Mouse (Mus musculus) kidney, adult 2 months (tissue): ENCODE measurements around the gene Gm7534. TPM values are rescaled to one million over a fixed set of nuclear protein-coding genes. Genes with fewer than 3 reads are reported as not detected.

Experiments
- DNase-seq: peaks from one replicate; pipeline ENCODE4 v3.0.0; 2021
- H3K27ac ChIP-seq: fragments of 200-500 bp; 2 replicates; pipeline ENCODE4 v1.5.1; 2012; ENCODE audit warnings: low read depth, low read length, control low read depth, inconsistent platforms; ENCODE audit not compliant: insufficient read depth
- H3K27me3 ChIP-seq: fragments of 200-500 bp; replicated peaks from 2 replicates; pipeline ENCODE4 v1.6.1; 2012; ENCODE audit warnings: mild to moderate bottlenecking, moderate library complexity, low read length, inconsistent platforms; ENCODE audit not compliant: control insufficient read depth, insufficient read depth
- H3K36me3 ChIP-seq: fragments of 200-500 bp; 2 replicates; pipeline ENCODE4 v1.6.1; 2012; ENCODE audit warnings: mild to moderate bottlenecking, moderate library complexity, low read length, inconsistent platforms; ENCODE audit not compliant: control insufficient read depth, insufficient read depth
- H3K4me1 ChIP-seq: fragments of 200-500 bp; 2 replicates; pipeline ENCODE4 v1.6.1; 2011; ENCODE audit warnings: low read length; ENCODE audit not compliant: control insufficient read depth, insufficient read depth
- H3K4me3 ChIP-seq: fragments of 200-500 bp; 2 replicates; pipeline ENCODE4 v1.5.1; 2011; ENCODE audit warnings: mild to moderate bottlenecking, low read depth, low read length, control low read depth; ENCODE audit not compliant: insufficient read depth
- CTCF ChIP-seq: fragments of 200-500 bp; conservative IDR thresholded peaks from 2 replicates; pipeline ENCODE4 v1.5.1; 2011; ENCODE audit warnings: low read depth, mild to moderate bottlenecking, control low read depth, low read length, moderate library complexity, mixed read lengths; ENCODE audit not compliant: insufficient read depth, insufficient read length
- POLR2A ChIP-seq: fragments of 200-500 bp; IDR thresholded peaks from one replicate; pipeline ENCODE4 v1.6.1; 2011; ENCODE audit warnings: low read depth, low read length, control low read depth
- WGBS: fragments of 180-500 bp; shearing (Covaris S2); methylation state at CpG from one replicate; pipeline ENCODE4 v1.1.7; 2018; 5-methylcytosine and 5-hydroxymethylcytosine counted together
- polyA plus RNA-seq: library from polyadenylated mRNA; depleted of rRNA; stranded (reverse); fragments of >200 nt; gene quantifications from 2 replicates; pipeline ENCODE4 v1.2.3, GENCODE M21; 2012

Gene Gm7534
- polyA plus RNA-seq, 1 experiment, result not detected

DNA sequence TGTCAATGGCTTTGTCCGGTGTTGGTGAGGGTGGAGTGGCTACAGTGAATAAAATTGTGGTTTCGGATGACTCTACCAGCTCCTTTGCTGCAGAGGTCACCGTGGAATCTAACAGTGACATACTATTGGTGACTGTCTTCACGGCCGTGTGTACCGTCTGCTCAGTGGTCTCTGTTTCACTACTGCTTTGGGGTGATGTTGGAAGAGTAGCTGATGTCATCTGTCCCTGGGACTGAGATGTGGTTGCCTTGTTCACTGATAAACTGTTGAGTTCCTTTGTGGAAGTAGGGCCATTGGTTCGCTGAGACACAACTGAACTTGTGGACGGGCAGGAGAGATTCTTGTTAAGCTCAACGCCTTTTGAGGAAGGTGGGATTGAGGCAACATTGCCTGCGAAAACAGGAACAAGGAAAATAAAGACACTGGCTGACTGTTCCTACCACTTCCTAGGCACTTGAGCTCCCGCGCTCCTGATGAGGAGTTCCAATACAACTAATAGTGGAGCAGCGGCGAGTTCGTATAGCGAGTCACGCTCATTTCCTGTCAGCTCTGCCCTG, 614 bp upstream of the Gm7534 start:
- H3K27me3 ChIP-seq, result no peaks in the 10 kb centered on the region
- no peak for DNase-seq
- no peak overlapping the region for H3K4me3 ChIP-seq
- H3K4me1 ChIP-seq, result no peaks in the 10 kb centered on the region
- WGBS, result 77% methylated on average over 17 of the region's 17 CpGs
- no peak overlapping the region for H3K27ac ChIP-seq
- TF ChIP-seq CTCF (no peak), POLR2A (no peak)
- H3K36me3 ChIP-seq, result no peaks in the 10 kb centered on the region

DNA sequence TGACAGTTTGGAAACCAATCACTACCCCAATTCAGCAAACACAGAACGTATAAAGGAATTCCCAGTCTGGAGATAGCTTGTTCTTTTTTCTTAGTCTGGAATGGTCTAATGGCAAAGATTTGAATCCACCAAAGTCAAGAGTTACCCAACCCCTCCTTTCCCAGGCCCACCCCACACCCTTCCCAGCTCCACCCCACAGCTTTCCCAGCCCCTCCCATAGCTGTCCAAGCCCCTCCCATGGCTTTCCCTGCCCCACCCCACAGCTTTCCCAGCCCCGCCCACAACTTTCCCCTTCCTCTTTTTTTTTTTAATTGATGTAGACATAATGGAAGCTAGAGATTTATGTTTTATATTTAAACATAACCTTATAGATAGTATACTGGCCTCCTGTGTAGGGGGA, 3.4 kb downstream of the Gm7534 start:
- Histone ChIP-seq H3K4me1 (no peaks in the 10 kb centered on the region), H3K27ac (no peak overlapping the region), H3K36me3 (no peaks in the 10 kb centered on the region), H3K27me3 (no peaks in the 10 kb centered on the region), H3K4me3 (no peak overlapping the region)
- DNase-seq, result no peak
- TF ChIP-seq POLR2A (no peak), CTCF (no peak)
- 94% methylated on average over 2 of the region's 2 CpGs for WGBS

DNA sequence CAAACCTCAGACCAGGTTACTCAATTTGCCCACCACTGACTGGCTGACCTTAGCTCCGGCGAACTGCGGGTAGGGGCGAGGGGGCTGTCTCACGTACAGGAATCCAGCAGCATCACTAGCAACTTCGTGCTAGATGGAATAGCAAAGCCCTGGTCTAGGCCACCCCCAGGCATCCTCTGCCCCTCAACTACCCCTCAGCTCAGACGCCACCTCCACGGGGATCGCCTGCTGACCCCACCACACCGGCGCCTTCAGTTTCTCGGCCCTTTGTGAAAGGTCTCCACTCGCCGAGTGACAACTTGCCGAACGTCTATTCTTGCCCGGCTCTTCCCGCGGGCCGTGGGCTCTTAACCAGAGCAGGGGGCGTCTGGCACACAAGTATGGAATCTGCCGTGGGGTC, 16.5 kb downstream of the Gm7534 start:
- TF ChIP-seq POLR2A (no peak), CTCF (no peak)

DNA sequence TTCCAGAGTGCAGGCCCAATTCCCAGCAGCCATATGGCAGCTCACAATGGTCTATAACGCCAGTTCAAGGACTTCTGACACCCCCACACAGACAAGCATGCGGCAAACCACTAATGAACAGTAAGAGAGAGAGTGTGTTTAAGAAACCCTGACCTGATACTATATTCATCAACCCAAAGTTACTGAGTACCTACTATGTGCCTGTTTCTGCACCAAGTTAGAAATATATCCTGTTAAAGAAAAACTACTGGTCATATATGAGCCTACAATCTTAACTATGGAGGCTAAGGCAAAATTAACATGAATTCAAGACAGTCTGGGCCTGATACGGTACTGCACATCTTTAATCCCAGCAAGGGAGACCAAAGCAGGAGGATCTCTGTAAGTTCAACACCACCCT, 17.2 kb downstream of the Gm7534 start:
- H3K27ac ChIP-seq, result no peak overlapping the region
- 80% methylated on average over 3 of the region's 3 CpGs for WGBS
- H3K36me3 ChIP-seq, result no peaks in the 10 kb centered on the region
- no peak overlapping the region for H3K4me3 ChIP-seq
- no peak for DNase-seq
- H3K27me3 ChIP-seq, result no peaks in the 10 kb centered on the region
- TF ChIP-seq POLR2A, result no peak
- no peak for TF ChIP-seq CTCF
- H3K4me1 ChIP-seq, result peaks cover 5% of the 10 kb centered on the region; the same call in 1 of the 2 replicates

More for the DNA sequence above, 16.5 kb downstream of the Gm7534 start:
- no peaks in the 10 kb centered on the region for H3K27me3 ChIP-seq
- WGBS, result 3% methylated on average over 22 of the region's 22 CpGs
- peaks cover 5% of the 10 kb centered on the region; the same call in 1 of the 2 replicates for H3K4me1 ChIP-seq
- H3K36me3 ChIP-seq, result no peaks in the 10 kb centered on the region
- H3K4me3 ChIP-seq, result peak overlapping the region; percentile 91
- DNase-seq, result no peak
- H3K27ac ChIP-seq, result 0 out of 2 replicates have a peak overlapping the region, but pooled peaks have one; percentile 41

DNA sequence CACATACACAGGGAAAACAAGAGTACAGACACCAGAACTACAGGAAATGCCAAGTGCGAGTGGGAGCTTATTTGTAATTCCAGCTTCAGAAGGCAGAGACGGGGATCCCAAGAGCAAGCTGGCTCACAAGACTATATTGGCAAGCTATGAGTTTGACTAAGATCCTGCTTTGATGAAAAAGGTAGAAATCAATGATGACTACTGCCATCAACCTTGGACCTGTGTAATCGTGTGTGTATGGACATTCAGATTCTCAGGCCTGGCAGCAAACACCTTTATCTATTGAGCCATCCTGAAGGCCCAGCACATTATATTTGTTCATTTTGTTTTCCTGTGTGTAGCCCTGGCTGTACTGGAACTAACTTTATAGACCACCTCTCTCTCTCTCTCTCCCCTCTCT, 19.1 kb downstream of the Gm7534 start:
- no peak overlapping the region for H3K27ac ChIP-seq
- 61% methylated on average over 3 of the region's 3 CpGs for WGBS
- no peak for TF ChIP-seq POLR2A
- no peak for TF ChIP-seq CTCF

DNA sequence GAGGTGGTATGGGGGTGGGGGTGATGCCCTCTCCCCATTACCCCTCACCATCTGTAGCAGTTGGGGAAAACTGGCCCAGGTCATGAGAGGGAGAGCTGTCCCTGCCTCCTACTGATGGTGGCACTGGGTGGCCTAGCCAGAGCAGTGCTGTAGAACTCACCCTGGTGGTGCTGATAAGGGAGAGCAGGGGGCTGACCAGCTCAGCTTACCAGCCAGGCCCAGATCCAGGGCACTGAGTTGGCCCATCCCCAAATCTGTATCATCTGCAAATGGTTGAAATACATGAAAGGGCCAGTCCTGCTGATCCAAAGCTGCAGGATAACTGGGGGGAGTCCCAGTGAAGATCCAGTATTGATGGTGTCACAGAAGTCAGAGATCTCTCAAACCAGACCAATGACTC, 21.0 kb downstream of the Gm7534 start:
- H3K27me3 ChIP-seq, result no peaks in the 10 kb centered on the region
- DNase-seq, result no peak

More for the DNA sequence above, 19.1 kb downstream of the Gm7534 start:
- H3K4me3 ChIP-seq, result no peak overlapping the region
- no peaks in the 10 kb centered on the region for H3K36me3 ChIP-seq
- no peaks in the 10 kb centered on the region for H3K27me3 ChIP-seq
- H3K4me1 ChIP-seq, result peaks cover 5% of the 10 kb centered on the region; the same call in 1 of the 2 replicates
- DNase-seq, result no peak

DNA sequence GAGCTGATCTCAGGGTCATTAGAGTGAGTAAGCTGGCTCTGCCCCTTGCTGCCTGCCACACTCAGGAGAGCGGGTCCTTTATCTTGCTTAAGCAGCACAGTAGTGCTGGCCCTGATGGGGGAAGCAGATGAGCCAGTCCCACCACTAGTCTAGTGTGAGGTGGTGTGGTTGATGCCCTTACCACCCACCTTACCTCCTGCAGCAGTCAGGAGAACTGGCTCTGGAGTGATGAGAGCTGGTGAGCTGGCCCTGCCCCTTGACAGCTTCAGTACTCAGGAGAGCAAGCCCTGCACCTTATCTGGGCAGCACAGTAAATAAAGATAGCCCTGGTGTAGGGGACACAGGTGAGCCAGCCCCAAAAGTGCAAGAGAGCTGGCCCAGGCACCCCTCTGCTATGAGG, 21.7 kb downstream of the Gm7534 start:
- H3K36me3 ChIP-seq, result no peaks in the 10 kb centered on the region
- H3K4me1 ChIP-seq, result peaks cover 4% of the 10 kb centered on the region; the same call in 1 of the 2 replicates
- no peak overlapping the region for H3K4me3 ChIP-seq
- TF ChIP-seq POLR2A (no peak), CTCF (no peak)
- no peak for DNase-seq
- no peaks in the 10 kb centered on the region for H3K27me3 ChIP-seq
- no peak overlapping the region for H3K27ac ChIP-seq
- WGBS, result 96% methylated on average over 1 of the region's 1 CpGs

More for the DNA sequence above, 21.0 kb downstream of the Gm7534 start:
- TF ChIP-seq CTCF, result no peak
- Histone ChIP-seq H3K36me3 (no peaks in the 10 kb centered on the region), H3K4me1 (peaks cover 5% of the 10 kb centered on the region; the same call in 1 of the 2 replicates), H3K27ac (no peak overlapping the region), H3K4me3 (no peak overlapping the region)

DNA sequence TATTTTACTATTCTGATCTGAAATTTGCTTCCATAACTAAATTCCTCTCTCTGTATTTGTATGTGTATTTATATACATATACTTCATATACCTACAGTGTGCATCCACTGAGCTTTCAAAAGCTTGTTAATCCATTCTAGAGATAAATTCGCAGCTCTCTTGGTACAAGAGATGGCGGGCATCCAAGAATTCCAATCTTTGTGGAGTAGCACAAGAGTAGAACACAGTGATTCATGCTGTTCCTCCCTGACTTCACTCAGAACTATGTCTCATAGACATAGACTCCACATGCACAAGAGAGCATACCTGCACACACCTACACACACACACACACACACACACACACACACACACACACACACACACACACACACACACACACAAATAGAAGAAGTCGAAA, 30.4 kb downstream of the Gm7534 start:
- TF ChIP-seq POLR2A (no peak), CTCF (no peak)
- DNase-seq, result no peak
- H3K36me3 ChIP-seq, result no peaks in the 10 kb centered on the region
- H3K4me3 ChIP-seq, result no peak overlapping the region
- no peaks in the 10 kb centered on the region for H3K27me3 ChIP-seq
- no peaks in the 10 kb centered on the region for H3K4me1 ChIP-seq
- 70% methylated on average over 3 of the region's 3 CpGs for WGBS
- H3K27ac ChIP-seq, result no peak overlapping the region
